Mouse (Mus musculus) liver, postnatal 0 days (tissue): Measurements from ENCODE around the gene Abcg5. TPM values are rescaled to one million over a fixed set of nuclear protein-coding genes. Genes with fewer than 3 reads are reported as not detected.

ENCODE experiments used
- ATAC-seq: fragments of 200-750 bp; cut with Nextera tagmentation; 2 replicates; pipeline ENCODE4 v1.8.0; 2017; ENCODE audit warnings: mild to moderate bottlenecking, moderate library complexity
- DNase-seq: peaks from one replicate; pipeline ENCODE4 v3.0.0-alpha.2; 2016
- H3K27ac ChIP-seq: fragments of 300-500 bp; sonication (generic); 2 replicates; pipeline ENCODE4 v1.5.1; 2014; ENCODE audit warnings: antibody characterized with exemption, moderate library complexity, mild to moderate bottlenecking, low read depth
- H3K27me3 ChIP-seq: fragments of 300-500 bp; sonication (generic); 2 replicates; pipeline ENCODE4 v1.6.1; 2014; ENCODE audit warnings: low read length, control low read depth, mixed read lengths; ENCODE audit not compliant: insufficient read depth
- H3K36me3 ChIP-seq: fragments of 300-500 bp; sonication (generic); replicated peaks from 2 replicates; pipeline ENCODE4 v1.6.1; 2014; ENCODE audit warnings: mild to moderate bottlenecking, control low read depth, low read length, moderate library complexity, mixed read lengths; ENCODE audit not compliant: insufficient read depth
- H3K4me1 ChIP-seq: fragments of 300-500 bp; sonication (generic); 2 replicates; pipeline ENCODE4 v1.6.1; 2014; ENCODE audit warnings: antibody characterized with exemption, mild to moderate bottlenecking, control low read depth; ENCODE audit not compliant: insufficient read depth
- H3K4me2 ChIP-seq: fragments of 300-500 bp; sonication (generic); 2 replicates; pipeline ENCODE4 v1.6.1; 2014; ENCODE audit warnings: low read depth, mild to moderate bottlenecking, low read length, moderate library complexity, mixed read lengths
- H3K4me3 ChIP-seq: fragments of 300-500 bp; sonication (generic); 2 replicates; pipeline ENCODE4 v1.5.1; 2014; ENCODE audit warnings: low read depth, low read length
- H3K9ac ChIP-seq: fragments of 300-500 bp; sonication (generic); replicated peaks from 2 replicates; pipeline ENCODE4 v1.6.1; 2014; ENCODE audit warnings: mild to moderate bottlenecking, moderate library complexity
- H3K9me3 ChIP-seq: fragments of 300-500 bp; sonication (generic); 2 replicates; pipeline ENCODE4 v1.6.1; 2016; ENCODE audit warnings: mild to moderate bottlenecking, control low read depth, low read length, mixed read lengths
- CTCF ChIP-seq: sonication (generic); IDR thresholded peaks from 2 replicates; pipeline ENCODE4 v1.5.1; 2016; ENCODE audit warnings: antibody characterized with exemption, low read depth
- EP300 ChIP-seq: IDR thresholded peaks from 2 replicates; pipeline ENCODE4 v1.6.1; 2016; ENCODE audit warnings: antibody characterized with exemption, low read depth, mild to moderate bottlenecking
- WGBS: fragments of 180-500 bp; shearing (Covaris S2); extraction: QIAGEN DNeasy Blood & Tissue Kit; methylation state at CpG from one replicate; pipeline ENCODE4 v1.1.7; 2014; ENCODE audit not compliant: insufficient replicate concordance; 5-methylcytosine and 5-hydroxymethylcytosine counted together
- polyA plus RNA-seq: library from polyadenylated mRNA; unstranded; fragments of >200 nt; fragmentation: Nextera tagmentation; extraction: Ambion mirVana; gene quantifications from 2 replicates; pipeline ENCODE4 v1.2.1, GENCODE M21; 2015

The Abcg5 gene
- polyA plus RNA-seq, 1 experiment from 2014 or later: 9.3 TPM

DNA sequence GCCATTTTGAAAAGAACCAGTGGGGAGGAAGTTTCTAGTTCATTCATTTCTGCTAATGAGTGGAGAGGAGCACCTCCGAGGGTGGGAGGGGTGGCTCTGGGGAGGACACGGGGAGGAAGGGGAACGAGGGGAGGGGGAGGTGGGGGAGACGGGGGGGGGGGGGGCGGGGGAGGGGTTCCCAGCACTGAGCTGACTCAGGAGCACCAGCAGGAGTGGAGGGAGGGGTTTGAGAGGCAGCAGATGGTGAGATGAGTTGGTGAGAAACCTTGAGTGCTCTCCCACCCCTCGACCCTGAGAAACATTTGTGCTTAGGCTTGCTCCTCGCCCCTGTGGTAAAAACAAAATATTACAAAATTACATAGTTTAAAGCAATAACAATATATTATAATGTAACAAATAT lies 36.9 kb downstream of the Abcg5 start:
- 22% methylated on average over 3 of the region's 7 CpGs for WGBS
- Histone ChIP-seq H3K4me1 (peaks cover 8% of the 10 kb centered on the region; the same call in 1 of the 2 replicates), H3K27ac (no peak overlapping the region), H3K9me3 (no peaks in the 10 kb centered on the region), H3K9ac (no peak overlapping the region), H3K27me3 (no peaks in the 10 kb centered on the region), H3K36me3 (no peaks in the 10 kb centered on the region), H3K4me3 (no peak overlapping the region), H3K4me2 (no peak overlapping the region)
- DNase-seq: no peak
- TF ChIP-seq CTCF: no peak
- no peak for TF ChIP-seq EP300
- ATAC-seq: no peak

DNA sequence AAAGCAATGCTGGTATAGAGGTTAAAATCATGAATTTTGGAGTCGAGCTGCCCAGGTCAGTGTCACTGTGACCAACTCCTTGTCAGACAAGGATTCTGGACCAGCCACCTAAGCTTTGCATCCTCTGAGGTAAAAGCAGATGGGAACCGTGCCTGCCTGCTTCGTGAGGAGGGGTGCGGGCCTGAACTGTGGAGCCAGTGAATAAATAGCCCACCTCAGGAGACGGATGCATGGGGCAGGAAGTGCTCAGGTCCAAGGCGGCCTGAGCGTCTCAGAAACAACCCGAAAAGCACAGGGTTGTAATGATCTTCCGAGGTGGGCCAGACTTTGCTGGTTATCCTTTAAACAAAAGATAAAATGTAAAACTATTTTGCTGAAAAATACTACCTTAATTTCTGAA lies 37.7 kb downstream of the Abcg5 start:
- no peak for ATAC-seq
- peaks cover 5% of the 10 kb centered on the region; the same call in 1 of the 2 replicates for H3K4me1 ChIP-seq
- H3K9me3 ChIP-seq: no peaks in the 10 kb centered on the region
- WGBS: 51% methylated on average over 9 of the region's 9 CpGs
- H3K27me3 ChIP-seq: no peaks in the 10 kb centered on the region
- no peak overlapping the region for H3K27ac ChIP-seq
- no peak overlapping the region for H3K9ac ChIP-seq
- no peak overlapping the region for H3K4me3 ChIP-seq
- no peak overlapping the region for H3K4me2 ChIP-seq
- no peak for DNase-seq
- no peaks in the 10 kb centered on the region for H3K36me3 ChIP-seq
- TF ChIP-seq EP300: no peak
- TF ChIP-seq CTCF: no peak

DNA sequence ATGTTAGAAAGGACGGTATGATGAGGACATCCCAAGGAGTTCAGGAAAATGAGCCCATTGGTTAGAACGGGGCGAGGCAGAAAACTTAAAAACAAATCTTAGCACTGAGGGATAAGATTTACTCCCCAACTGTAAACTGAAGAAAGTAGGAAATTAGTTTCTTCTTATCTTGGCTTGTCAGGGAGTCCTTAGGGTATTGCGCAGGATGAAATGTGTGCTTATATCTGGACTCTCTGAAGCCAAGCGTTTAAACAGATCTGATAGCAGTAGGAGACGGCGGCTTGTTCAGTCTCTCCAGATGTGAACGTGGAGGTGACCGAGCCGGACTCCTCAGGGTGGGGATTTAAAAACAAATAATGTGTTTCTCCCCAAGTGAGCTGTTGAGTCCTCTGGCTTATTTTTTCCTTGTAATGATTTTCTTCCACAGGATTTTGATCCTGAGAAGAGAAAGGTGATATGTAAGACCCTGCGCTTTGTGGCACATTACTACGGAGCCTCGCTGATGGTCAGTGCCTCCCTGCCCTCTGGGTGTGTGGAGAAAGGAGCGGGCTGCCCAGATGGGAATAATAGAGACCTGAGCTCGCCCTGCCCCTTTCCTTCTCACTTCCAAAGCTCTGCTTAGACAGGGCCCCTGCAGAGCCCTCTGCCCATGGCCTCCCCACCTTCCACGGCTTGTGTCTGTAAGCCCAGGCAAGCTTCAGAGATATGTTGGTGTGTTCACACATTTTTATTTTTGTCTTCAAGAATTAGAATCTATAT lies 38.3 kb downstream of the Abcg5 start:
- no peak overlapping the region for H3K4me2 ChIP-seq
- TF ChIP-seq CTCF (no peak), EP300 (no peak)
- 57% methylated on average over 16 of the region's 16 CpGs for WGBS

DNA sequence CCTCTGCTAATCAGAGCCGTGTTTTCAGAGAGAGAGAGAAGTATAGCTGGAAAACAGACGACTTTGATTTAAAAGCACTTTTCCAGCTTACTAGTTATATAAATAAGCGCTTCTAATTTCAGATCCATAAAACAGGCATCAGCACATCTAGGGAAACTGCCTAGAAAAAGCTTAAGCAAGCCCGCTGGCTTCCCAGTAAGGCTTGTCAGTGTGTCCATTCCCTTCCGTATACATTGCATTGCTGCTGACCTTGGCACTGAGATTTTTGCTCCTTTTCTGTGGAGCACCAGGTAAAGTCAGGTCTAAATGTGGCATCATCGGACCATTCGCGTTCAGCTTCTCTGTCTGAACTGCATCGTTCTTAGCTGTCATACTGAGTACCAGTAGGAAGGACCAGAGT lies 40.5 kb downstream of the Abcg5 start:
- Histone ChIP-seq H3K9me3 (no peaks in the 10 kb centered on the region), H3K4me3 (no peak overlapping the region), H3K4me1 (peaks cover 2% of the 10 kb centered on the region; the same call in 1 of the 2 replicates), H3K36me3 (no peaks in the 10 kb centered on the region), H3K27ac (no peak overlapping the region), H3K4me2 (no peak overlapping the region), H3K27me3 (no peaks in the 10 kb centered on the region), H3K9ac (no peak overlapping the region)
- TF ChIP-seq CTCF (no peak), EP300 (no peak)
- DNase-seq (no peak), ATAC-seq (no peak)
- 85% methylated on average over 9 of the region's 9 CpGs for WGBS

More for the DNA sequence above, 38.3 kb downstream of the Abcg5 start:
- DNase-seq: no peak
- Histone ChIP-seq H3K9me3 (no peaks in the 10 kb centered on the region), H3K9ac (no peak overlapping the region), H3K4me3 (no peak overlapping the region), H3K36me3 (no peaks in the 10 kb centered on the region), H3K27ac (no peak overlapping the region), H3K27me3 (no peaks in the 10 kb centered on the region), H3K4me1 (peaks cover 4% of the 10 kb centered on the region; the same call in 1 of the 2 replicates)
- no peak for ATAC-seq

DNA sequence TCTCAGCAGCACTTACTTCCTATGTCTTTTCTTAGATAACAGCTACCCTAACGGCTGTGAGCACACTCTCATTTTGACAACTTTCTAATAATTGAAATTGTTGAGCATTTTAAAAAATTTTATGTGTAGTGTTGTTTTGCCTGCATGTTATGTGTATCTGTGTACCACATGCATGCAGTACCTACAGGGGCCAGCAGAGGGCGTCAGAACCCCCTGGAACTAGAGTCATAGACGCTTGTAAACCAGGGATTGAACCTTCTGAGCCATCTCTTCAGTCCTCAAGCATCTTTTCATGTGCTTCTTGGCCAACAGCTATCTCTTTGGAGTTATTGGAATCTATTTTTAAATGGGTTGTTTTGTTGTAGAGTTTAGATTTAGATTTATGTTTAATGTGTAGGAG lies 40.9 kb downstream of the Abcg5 start:
- H3K9ac ChIP-seq: no peak overlapping the region
- TF ChIP-seq EP300 (no peak), CTCF (peak; percentile 88)
- H3K27ac ChIP-seq: no peak overlapping the region
- peak; percentile 74 for DNase-seq
- no peak for ATAC-seq
- peaks cover 2% of the 10 kb centered on the region; the same call in 1 of the 2 replicates for H3K4me1 ChIP-seq
- no peak overlapping the region for H3K4me2 ChIP-seq
- no peak overlapping the region for H3K4me3 ChIP-seq
- WGBS: 31% methylated on average over 3 of the region's 3 CpGs
- H3K27me3 ChIP-seq: no peaks in the 10 kb centered on the region
- no peaks in the 10 kb centered on the region for H3K9me3 ChIP-seq
- no peaks in the 10 kb centered on the region for H3K36me3 ChIP-seq

DNA sequence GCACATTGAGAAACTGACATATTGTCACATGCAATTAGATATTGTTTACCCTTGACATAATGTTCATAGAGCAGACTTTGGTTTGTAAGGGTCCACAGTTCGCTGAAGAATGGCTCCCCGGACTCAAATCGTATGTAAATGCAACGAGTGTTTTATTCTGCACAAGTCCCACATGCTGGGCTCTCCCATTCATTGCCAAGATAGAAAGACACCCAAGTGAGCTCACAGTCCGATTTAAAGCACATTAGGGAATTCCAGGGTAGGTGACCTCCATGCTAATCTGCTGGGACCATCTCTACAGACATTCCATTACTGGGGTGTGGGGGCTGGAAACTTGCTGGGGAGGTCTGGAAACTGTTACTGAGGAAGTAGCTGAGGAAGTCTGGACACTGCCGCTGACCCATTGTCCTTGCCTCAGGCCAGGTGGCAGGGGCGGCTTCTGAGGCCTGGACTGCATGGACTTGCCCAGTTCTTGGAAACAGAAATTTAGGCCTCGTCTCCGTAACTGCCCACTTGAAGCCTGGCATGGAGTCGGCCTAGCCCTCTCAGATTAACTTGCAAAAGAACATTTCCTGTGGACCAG lies 42.9 kb downstream of the Abcg5 start:
- H3K4me3 ChIP-seq: no peak overlapping the region
- H3K27me3 ChIP-seq: no peaks in the 10 kb centered on the region
- no peak for DNase-seq
- no peak overlapping the region for H3K4me2 ChIP-seq
- no peak for ATAC-seq
- H3K4me1 ChIP-seq: no peaks in the 10 kb centered on the region
- H3K9ac ChIP-seq: no peak overlapping the region
- no peaks in the 10 kb centered on the region for H3K36me3 ChIP-seq
- H3K9me3 ChIP-seq: no peaks in the 10 kb centered on the region
- no peak overlapping the region for H3K27ac ChIP-seq
- WGBS: 77% methylated on average over 10 of the region's 10 CpGs
- TF ChIP-seq CTCF: no peak
- no peak for TF ChIP-seq EP300
